ENCODE assay signal across 7 mouse cellular contexts in the genomic region with DNA sequence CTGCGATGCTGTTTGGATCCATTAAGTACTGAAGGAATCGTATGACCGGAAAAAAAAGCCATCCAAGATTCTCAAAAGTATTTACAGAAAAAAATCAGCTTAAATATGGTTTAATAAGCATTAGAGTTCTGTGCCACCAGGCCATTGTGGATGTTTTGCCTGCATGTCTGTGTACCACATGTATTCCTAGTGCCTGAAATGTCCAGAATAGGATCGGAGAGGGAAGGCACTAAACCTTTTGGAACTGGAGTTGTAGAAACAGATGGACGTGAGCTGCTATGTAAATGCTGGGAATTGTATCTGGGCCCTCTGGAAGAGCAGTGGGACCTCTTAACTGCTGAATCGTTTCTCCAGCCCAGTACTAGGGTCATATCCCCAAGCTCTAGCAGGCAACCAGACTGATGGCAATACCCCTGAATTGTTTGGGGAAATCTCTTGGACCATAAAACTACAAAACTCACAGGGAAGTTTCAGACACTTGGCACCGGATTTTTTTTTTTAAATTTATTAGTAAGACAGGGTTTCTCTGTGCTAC.
A peak's percentile ranks its signal among the peaks of the same experiment; 100 is the strongest.
DNase-seq lines count a peak whose midpoint lies in the region; ATAC-seq and TF ChIP-seq lines count a peak whose summit lies in the region.

No protein-coding gene starts in this region.

- peaks cover 10% of the 10 kb centered on the region for H3K27me3 ChIP-seq in megakaryocyte, embryonic 14.5 days (replicated peaks)
- no peaks in the 10 kb centered on the region for H3K27me3 ChIP-seq in forebrain, embryonic 15.5 days
- no peaks in the 10 kb centered on the region for H3K27me3 ChIP-seq in liver, embryonic 14.5 days (ENCODE audit: control insufficient read depth, insufficient read depth, low read length)

- H3K36me3 ChIP-seq in megakaryocyte, embryonic 14.5 days (replicated peaks; ENCODE audit: low read length): no peaks in the 10 kb centered on the region
- H3K36me3 ChIP-seq in forebrain, embryonic 15.5 days: no peaks in the 10 kb centered on the region
- no peaks in the 10 kb centered on the region for H3K36me3 ChIP-seq in liver, embryonic 14.5 days (replicated peaks; ENCODE audit: control insufficient read depth, insufficient read depth, low read depth)

- H3K4me1 ChIP-seq in megakaryocyte, embryonic 14.5 days: peaks cover 4% of the 10 kb centered on the region; the same call in 1 of the 2 replicates
- H3K4me1 ChIP-seq in forebrain, embryonic 15.5 days: peaks cover 12% of the 10 kb centered on the region
- H3K4me1 ChIP-seq in liver, embryonic 14.5 days (replicated peaks; ENCODE audit: control insufficient read depth in 2 of 2, insufficient read depth in 2 of 2, low read length in 1 of 2): peaks cover 0 to 2% of the 10 kb centered on the region in 2 experiments; a peak in 1 of 4 replicates

- peak overlapping the region; percentile 67 for H3K9ac ChIP-seq in forebrain, embryonic 15.5 days (replicated peaks)
- no peak overlapping the region; the same call in 1 of the 2 replicates for H3K9ac ChIP-seq in liver, embryonic 14.5 days (replicated peaks)

- H3K4me3 ChIP-seq in megakaryocyte, embryonic 14.5 days (replicated peaks): peak overlapping the region; percentile 93
- H3K4me3 ChIP-seq in forebrain, embryonic 15.5 days: peak overlapping the region; percentile 56
- peak overlapping the region; percentile 48 to 99 for H3K4me3 ChIP-seq in liver, embryonic 14.5 days (ENCODE audit: insufficient read depth in 1 of 2, low read depth in 2 of 2, low read length in 2 of 2)

- TF ChIP-seq CTCF in liver, embryonic 14.5 days (IDR thresholded peaks at IDR 0.05; ENCODE audit: low read depth): no peak

- peak overlapping the region; percentile 93 for H3K27ac ChIP-seq in forebrain, embryonic 15.5 days (replicated peaks)
- H3K27ac ChIP-seq in liver, embryonic 14.5 days: no peak overlapping the region

- H3K4me2 ChIP-seq in forebrain, embryonic 15.5 days (replicated peaks): peak overlapping the region; percentile 54
- peak overlapping the region; percentile 67 for H3K4me2 ChIP-seq in liver, embryonic 14.5 days (ENCODE audit: low read depth)

- 36% methylated on average over 7 of the region's 7 CpGs for WGBS in forebrain, embryonic 15.5 days
- WGBS in liver, embryonic 14.5 days (ENCODE audit: insufficient replicate concordance): 35% methylated on average over 7 of the region's 7 CpGs

- DNase-seq in liver, embryonic 14.5 days (ENCODE audit: low read depth in 3 of 3, low spot score in 3 of 3): no peak
- DNase-seq in B cell, adult 2 months: no peak
- no peak for DNase-seq in Muller cell, postnatal 12 days (ENCODE audit: inconsistent ontology term)
- DNase-seq in embryo, embryonic 9.5 days (ENCODE audit: extremely low spot score): no peak

- no peak for TF ChIP-seq EP300 in liver, embryonic 14.5 days (IDR thresholded peaks at IDR 0.05; ENCODE audit: low read depth)

- no peaks in the 10 kb centered on the region for H3K9me3 ChIP-seq in megakaryocyte, embryonic 14.5 days
- no peaks in the 10 kb centered on the region for H3K9me3 ChIP-seq in forebrain, embryonic 15.5 days
- H3K9me3 ChIP-seq in liver, embryonic 14.5 days (ENCODE audit: control insufficient read depth, low read length): no peaks in the 10 kb centered on the region

- no peak for ATAC-seq in megakaryocyte, adult 5-6 weeks (ENCODE audit: poor library complexity, severe bottlenecking)
- peak; percentile 65 for ATAC-seq in forebrain, embryonic 15.5 days (replicated peaks)
- ATAC-seq in liver, embryonic 14.5 days (ENCODE audit: insufficient read depth): peak; percentile 18; the same call in 1 of the 2 replicates
